Mouse (Mus musculus): ENCODE results near the gene Fam214b.
A peak's percentile ranks its signal among the peaks of the same experiment; 100 is the strongest.

Fam214b gene

GRCm38 (mm10) chr4:43045659-43046302 is at the start of gene Fam214b:
TSS of gene Fam214b (minus strand) at chr4:43046220.
- DNase-seq: peak; percentile 99

GRCm38 (mm10) chr4:43091183-43091582 is 45.2 kb upstream of the Fam214b start:
- DNase-seq: no peak

GRCm38 (mm10) chr4:43089950-43090349 is 43.9 kb upstream of the Fam214b start:
- no peak for DNase-seq

GRCm38 (mm10) chr4:43082458-43082857 is 36.4 kb upstream of the Fam214b start:
- no peak for DNase-seq

GRCm38 (mm10) chr4:43078071-43078718 is 32.2 kb upstream of the Fam214b start:
- no peak for DNase-seq

GRCm38 (mm10) chr4:43074923-43075322 is 28.9 kb upstream of the Fam214b start:
- no peak for DNase-seq

- DNase-seq: no peak
Observed at GRCm38 (mm10) chr4:43065471-43065870, 19.5 kb upstream of the Fam214b start.

GRCm38 (mm10) chr4:43060286-43060685 is 14.3 kb upstream of the Fam214b start:
- no peak for DNase-seq

GRCm38 (mm10) chr4:43059697-43060096 is 13.7 kb upstream of the Fam214b start:
- DNase-seq: no peak

- DNase-seq: peak; percentile 93 to 94
Observed at GRCm38 (mm10) chr4:43058753-43059654, 13.0 kb upstream of the Fam214b start, which contains the start of gene Unc13b. TSS of gene Unc13b (plus strand) at chr4:43058953.

GRCm38 (mm10) chr4:43058392-43058752 is 12.4 kb upstream of the Fam214b start:
- DNase-seq: no peak

GRCm38 (mm10) chr4:43057654-43058053 is 11.6 kb upstream of the Fam214b start:
- no peak for DNase-seq

GRCm38 (mm10) chr4:43052627-43053026 is 6.6 kb upstream of the Fam214b start:
- DNase-seq: peak in 1 of 2 experiments; percentile 28

- peak; percentile 57 to 82 for DNase-seq
Observed at GRCm38 (mm10) chr4:43047231-43047630, 1.2 kb upstream of the Fam214b start.

GRCm38 (mm10) chr4:43046607-43047006 is 587 bp upstream of the Fam214b start:
- no peak for DNase-seq

- no peak for DNase-seq
Observed at GRCm38 (mm10) chr4:43045285-43045658, 748 bp downstream of the Fam214b start.

- peak; percentile 72 to 76 for DNase-seq
Observed at GRCm38 (mm10) chr4:43044673-43045072, 1.3 kb downstream of the Fam214b start.

- DNase-seq: peak; percentile 84 to 90
Observed at GRCm38 (mm10) chr4:43043644-43044357, 2.2 kb downstream of the Fam214b start.

GRCm38 (mm10) chr4:43040881-43041547 is 5.0 kb downstream of the Fam214b start:
- DNase-seq: no peak

- peak; percentile 97 to 99 for DNase-seq
Observed at GRCm38 (mm10) chr4:43040114-43040572, 5.9 kb downstream of the Fam214b start.

- DNase-seq: no peak
Observed at GRCm38 (mm10) chr4:43039609-43040008, 6.4 kb downstream of the Fam214b start.

Data from lung, postnatal 4 days (tissue).